Mouse (Mus musculus) embryonic facial prominence, embryonic 10.5 days (tissue): ENCODE results near the gene Tbxa2r. TPM values are rescaled to one million over a fixed set of nuclear protein-coding genes. Genes with fewer than 3 reads are reported as not detected.

Source experiments
- polyA plus RNA-seq: library from polyadenylated mRNA; unstranded; fragments of >200 nt; fragmentation: Nextera tagmentation; extraction: Ambion mirVana; gene quantifications from 2 replicates; pipeline ENCODE4 v1.2.1, GENCODE M21; 2016

Gene Tbxa2r
- polyA plus RNA-seq, 1 experiment from 2014 or later = 3.6 TPM

Other genes with a start within 250 kb of the Tbxa2r start
- gene Creb3l3, start 229.9 kb upstream of the Tbxa2r start, polyA plus RNA-seq = 0.60 TPM in 1 of 2 replicates, not detected in the other
- 222 and 225 TPM in 2 replicates for gene Map2k2, start 222.8 kb upstream of the Tbxa2r start, polyA plus RNA-seq
- gene Zbtb7a, start 193.5 kb upstream of the Tbxa2r start, polyA plus RNA-seq = 10.4 and 11.7 TPM in 2 replicates
- gene Pias4, start 160.8 kb upstream of the Tbxa2r start, polyA plus RNA-seq = 62.2 and 66.3 TPM in 2 replicates
- 564 and 572 TPM in 2 replicates for gene Eef2, start 152.1 kb upstream of the Tbxa2r start, polyA plus RNA-seq
- gene Dapk3, start 145.7 kb upstream of the Tbxa2r start, polyA plus RNA-seq = 51.5 and 53.2 TPM in 2 replicates
- not detected in 2 replicates for gene 4930442H23Rik, start 144.9 kb upstream of the Tbxa2r start, polyA plus RNA-seq
- gene Nmrk2, start 126.7 kb upstream of the Tbxa2r start, polyA plus RNA-seq = not detected in 2 replicates
- gene Atcay, start 97.9 kb upstream of the Tbxa2r start, polyA plus RNA-seq = 2.5 and 3.6 TPM in 2 replicates
- gene Zfr2, start 95.6 kb upstream of the Tbxa2r start, polyA plus RNA-seq = 3.5 and 4.6 TPM in 2 replicates
- 3.6 and 3.7 TPM in 2 replicates for gene Matk, start 75.8 kb upstream of the Tbxa2r start, polyA plus RNA-seq
- gene Mrpl54, start 61.8 kb upstream of the Tbxa2r start, polyA plus RNA-seq = 223 and 237 TPM in 2 replicates
- gene Apba3, start 61.8 kb upstream of the Tbxa2r start, polyA plus RNA-seq = 57.2 and 57.5 TPM in 2 replicates
- 8.9 and 9.0 TPM in 2 replicates for gene Tjp3, start 37.1 kb upstream of the Tbxa2r start, polyA plus RNA-seq
- 72.2 and 72.4 TPM in 2 replicates for gene Pip5k1c, start 35.8 kb upstream of the Tbxa2r start, polyA plus RNA-seq
- gene Cactin, start 7.6 kb upstream of the Tbxa2r start, polyA plus RNA-seq = 52.3 and 54.3 TPM in 2 replicates
- gene Gipc3, start 14.5 kb downstream of the Tbxa2r start, polyA plus RNA-seq = not detected in 2 replicates
- 114 and 122 TPM in 2 replicates for gene Hmg20b, start 21.7 kb downstream of the Tbxa2r start, polyA plus RNA-seq
- 7.8 and 8.3 TPM in 2 replicates for gene Mfsd12, start 28.8 kb downstream of the Tbxa2r start, polyA plus RNA-seq
- gene 4930404N11Rik, start 37.1 kb downstream of the Tbxa2r start, polyA plus RNA-seq = 0.47 and 0.76 TPM in 2 replicates
- gene Fzr1, start 49.8 kb downstream of the Tbxa2r start, polyA plus RNA-seq = 134 and 142 TPM in 2 replicates
- gene Dohh, start 55.7 kb downstream of the Tbxa2r start, polyA plus RNA-seq = 105 and 109 TPM in 2 replicates
- gene Gm48551, start 55.7 kb downstream of the Tbxa2r start, polyA plus RNA-seq = 2.7 TPM in 2 replicates
- 1.8 and 3.1 TPM in 2 replicates for gene Gm48552, start 60.3 kb downstream of the Tbxa2r start, polyA plus RNA-seq
- 2.0 and 2.8 TPM in 2 replicates for gene Smim24, start 64.3 kb downstream of the Tbxa2r start, polyA plus RNA-seq
- gene Nfic, start 126.9 kb downstream of the Tbxa2r start, polyA plus RNA-seq = 12.5 and 20.2 TPM in 2 replicates
- gene Celf5, start 154.0 kb downstream of the Tbxa2r start, polyA plus RNA-seq = 1.2 and 2.3 TPM in 2 replicates
- gene Ncln, start 167.7 kb downstream of the Tbxa2r start, polyA plus RNA-seq = 85.2 and 94.3 TPM in 2 replicates
- gene S1pr4, start 171.4 kb downstream of the Tbxa2r start, polyA plus RNA-seq = 0.28 and 0.51 TPM in 2 replicates
- gene Gna15, start 195.5 kb downstream of the Tbxa2r start, polyA plus RNA-seq = 1.2 and 1.3 TPM in 2 replicates
- 79.0 and 80.4 TPM in 2 replicates for gene Gna11, start 216.5 kb downstream of the Tbxa2r start, polyA plus RNA-seq
- gene Aes, start 230.8 kb downstream of the Tbxa2r start, polyA plus RNA-seq = 266 and 347 TPM in 2 replicates
- gene Tle2, start 245.8 kb downstream of the Tbxa2r start, polyA plus RNA-seq = 14.0 and 17.1 TPM in 2 replicates